Mouse (Mus musculus) ovary, adult 2 months (tissue): ENCODE measurements around the gene Acin1. TPM values are rescaled to one million over a fixed set of nuclear protein-coding genes. Genes with fewer than 3 reads are reported as not detected.

Experiments used
- polyA plus RNA-seq: library from polyadenylated mRNA; depleted of rRNA; stranded (reverse); fragments of >200 nt; gene quantifications from 2 replicates; pipeline ENCODE4 v1.2.3, GENCODE M21; 2012; rRNA removed

The Acin1 gene
- polyA plus RNA-seq: 165 and 172 TPM in 2 replicates

DNA sequence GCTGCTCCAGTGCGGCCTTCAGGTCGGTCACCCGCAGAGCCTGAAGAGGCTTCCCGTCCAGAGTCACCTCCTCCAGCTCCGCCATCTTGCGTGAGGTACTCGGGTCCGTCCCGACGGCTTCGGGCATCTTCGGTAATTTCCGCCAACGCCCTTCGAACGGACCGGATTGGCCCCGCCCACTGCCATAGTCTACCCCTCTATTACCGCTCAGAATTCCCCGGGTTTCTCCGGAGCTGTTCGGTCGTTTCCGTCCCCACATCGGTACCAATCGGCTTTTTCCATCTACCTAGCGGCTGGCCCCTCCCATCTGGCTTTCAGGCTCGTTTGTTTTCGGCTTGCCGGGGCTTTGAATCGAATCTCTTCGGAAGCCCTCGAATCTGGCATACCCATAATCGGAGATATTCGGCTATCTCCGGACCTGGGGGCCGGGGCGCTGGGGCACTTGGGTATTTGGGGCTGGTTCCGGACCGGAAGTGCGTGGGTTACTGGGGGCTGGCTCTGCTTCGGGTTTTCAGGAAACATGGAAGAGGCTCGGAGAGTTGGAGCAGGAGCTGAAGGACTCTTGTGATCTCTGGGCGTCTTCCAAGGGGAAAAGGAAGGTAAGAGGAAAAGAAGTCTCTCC lies at the start of gene Acin1:
TSS of gene Acin1 (minus strand) at position 410 of the 622 bp plus-strand sequence.

DNA sequence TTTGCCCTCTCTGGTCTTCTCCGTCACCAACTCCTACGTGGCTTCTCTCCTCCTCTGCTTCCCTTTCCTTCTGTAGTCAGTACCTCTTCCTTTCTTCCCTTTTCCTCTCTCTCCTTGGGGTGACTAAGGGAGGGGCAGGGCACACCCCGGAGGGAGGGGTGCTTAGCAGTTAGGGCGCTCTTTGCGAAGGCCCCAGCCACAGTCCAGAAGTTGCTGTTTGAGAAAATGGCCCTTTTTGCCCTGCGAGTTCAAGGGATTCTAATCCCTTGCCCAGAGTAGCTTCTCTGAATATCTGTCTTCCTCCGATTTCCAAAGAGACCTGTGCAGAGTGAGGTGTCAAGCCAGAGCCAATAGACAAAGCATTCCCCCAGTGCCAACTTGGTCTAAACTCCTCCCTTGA lies 25.3 kb upstream of the Acin1 start, which contains the start of gene Cebpe:
TSS of gene Cebpe (minus strand) at position 101 of the 400 bp plus-strand sequence.

DNA sequence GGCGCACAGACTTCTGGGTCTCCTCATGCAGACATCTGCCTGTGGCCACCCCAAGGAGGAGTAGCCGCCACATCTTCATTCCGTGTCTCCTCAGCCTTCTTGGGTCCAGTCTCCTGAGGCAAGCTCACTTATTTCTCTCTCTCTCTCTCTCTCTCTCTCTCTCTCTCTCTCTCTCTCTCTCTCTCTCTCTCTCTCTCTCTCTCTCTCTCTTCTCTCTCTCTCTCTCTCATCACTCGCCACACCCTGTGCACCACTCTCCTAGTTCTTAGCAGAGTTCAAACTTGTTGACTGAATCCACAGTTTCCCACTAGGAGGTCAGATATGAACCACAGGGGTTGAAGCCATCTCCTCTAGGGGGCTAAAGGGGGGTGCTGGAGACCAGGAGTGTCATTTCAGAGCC lies 12.0 kb upstream of the Acin1 start, which contains the start of gene Gm29776:
TSS of gene Gm29776 (minus strand) at position 101 of the 400 bp plus-strand sequence.

GRCm38 (mm10) chr14:54686063-54686521 lies 639 bp downstream of the Acin1 start, which contains the start of gene 1700123O20Rik:
1700123O20Rik (plus strand) TSS chr14:54686216.

DNA sequence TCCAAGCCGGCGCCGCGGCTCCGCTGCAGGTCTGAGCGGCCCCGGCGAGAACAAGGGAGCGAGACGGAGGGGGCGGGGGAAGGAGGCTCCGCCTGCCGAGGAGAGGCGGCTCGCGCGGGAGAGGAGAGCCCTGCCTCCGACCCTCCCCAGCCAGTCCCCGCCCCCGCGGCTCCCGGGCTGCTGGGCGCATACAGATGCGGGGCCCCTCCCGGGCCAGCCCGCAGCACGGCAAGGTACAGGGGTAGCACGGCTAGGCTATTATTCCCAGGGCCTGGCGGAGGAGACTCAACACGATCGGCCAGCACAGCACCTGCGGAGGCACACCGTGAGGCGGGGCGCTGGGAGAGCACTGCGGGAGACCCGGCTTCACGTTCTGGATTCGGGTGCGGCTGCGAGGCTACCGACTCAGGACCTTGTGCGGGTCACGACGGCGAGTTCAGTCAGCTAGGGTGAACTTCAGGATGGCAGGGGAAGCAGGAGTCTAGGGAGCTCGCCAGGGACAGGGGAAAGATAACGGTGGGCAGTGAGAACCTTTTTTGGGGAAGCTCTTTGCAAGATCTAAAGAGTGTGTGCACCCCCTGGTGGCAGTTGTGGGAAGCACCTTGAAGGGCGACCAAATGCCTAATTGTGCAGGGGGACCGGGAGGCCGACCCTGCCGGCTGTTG lies 45.3 kb downstream of the Acin1 start, which contains the start of gene Cdh24:
TSS of gene Cdh24 (minus strand) at position 60 of the 665 bp plus-strand sequence.

DNA sequence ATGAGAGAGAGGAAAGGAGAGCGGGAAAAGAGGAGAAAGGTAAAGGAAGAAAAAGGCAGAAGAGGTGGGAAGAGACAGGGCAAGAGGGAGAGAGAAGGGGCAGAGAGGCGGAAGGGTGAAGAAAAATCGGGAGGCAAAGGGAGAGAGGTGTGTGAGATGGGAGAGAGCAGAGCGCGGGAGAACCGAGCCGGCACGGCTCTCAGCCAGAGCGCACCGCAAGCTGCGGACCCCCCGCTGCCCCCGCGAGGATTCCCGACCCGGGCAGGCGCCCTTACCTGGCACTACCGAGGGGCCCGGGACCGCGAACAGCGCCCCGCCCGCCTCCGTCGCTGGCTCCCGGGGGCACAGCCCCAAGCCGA lies 45.8 kb downstream of the Acin1 start, which contains the start of gene Gm17606:
TSS of gene Gm17606 (plus strand) at position 7 of the 359 bp plus-strand sequence.

DNA sequence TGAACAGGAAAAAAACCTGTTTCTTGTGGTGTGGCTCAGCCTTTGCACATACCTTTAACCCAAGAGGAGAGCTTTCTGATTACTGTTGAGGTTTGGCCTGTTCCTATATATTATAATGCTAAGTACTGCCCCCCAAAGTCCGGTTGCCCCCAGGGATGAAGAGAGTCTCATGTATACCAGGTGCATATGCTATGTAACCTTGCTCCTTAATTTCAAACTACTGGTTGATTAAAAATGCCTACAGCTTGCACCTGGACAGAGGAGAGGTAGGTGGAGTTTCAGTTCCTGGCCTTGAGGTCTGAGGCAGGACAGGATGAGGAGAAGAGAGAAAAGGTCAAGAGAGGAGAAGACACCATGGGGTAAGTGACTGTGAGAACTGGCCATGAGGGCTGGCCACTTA lies 65.6 kb downstream of the Acin1 start, which contains the start of gene Psmb11:
TSS of gene Psmb11 (plus strand) at position 301 of the 400 bp plus-strand sequence.

GRCm38 (mm10) chr14:54617897-54618365 lies 68.8 kb downstream of the Acin1 start, which contains the start of gene Psmb5:
Psmb5 (minus strand) TSS chr14:54618022.

DNA sequence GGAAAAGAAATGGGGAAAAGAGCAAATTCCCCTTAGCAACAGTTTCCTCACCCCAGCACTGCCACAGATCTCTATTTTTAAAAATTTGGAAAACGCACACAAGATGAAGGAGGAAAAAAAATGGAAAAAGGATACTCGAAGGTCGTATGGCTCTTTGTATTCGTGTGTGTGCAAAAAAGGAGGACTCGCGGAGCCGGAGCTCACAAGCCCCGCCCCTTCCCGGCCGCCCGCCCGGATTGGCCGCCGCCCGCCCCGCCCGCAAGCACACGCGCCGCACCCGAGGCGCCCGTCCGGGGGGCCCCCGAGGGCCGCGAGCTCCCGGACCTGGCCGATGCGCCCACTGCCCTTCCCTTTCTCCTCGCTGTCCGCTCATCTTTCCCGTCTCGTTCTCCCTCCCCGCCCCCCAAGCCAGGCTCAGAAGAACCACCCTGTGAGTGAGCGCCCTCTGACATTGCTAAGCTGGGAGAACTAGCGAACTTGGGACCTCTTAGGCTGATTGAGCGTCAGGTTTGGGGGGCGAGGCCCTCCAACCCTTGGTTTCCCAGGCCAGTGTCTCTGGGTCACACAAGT lies 80.9 kb downstream of the Acin1 start, which contains the start of gene 4931414P19Rik:
TSS of gene 4931414P19Rik (minus strand) at position 242 of the 570 bp plus-strand sequence.

Other genes with a start within 250 kb of the Acin1 start
- 183 and 195 TPM in 2 replicates for gene Lrp10, start 222.8 kb downstream of the Acin1 start, polyA plus RNA-seq
- 5.3 and 7.4 TPM in 2 replicates for gene Rem2, start 210.8 kb downstream of the Acin1 start, polyA plus RNA-seq
- gene Prmt5, start 169.4 kb downstream of the Acin1 start, polyA plus RNA-seq: 26.2 and 38.4 TPM in 2 replicates
- gene Haus4, start 132.3 kb downstream of the Acin1 start, polyA plus RNA-seq: 18.1 and 26.5 TPM in 2 replicates
- gene Ajuba, start 109.4 kb downstream of the Acin1 start, polyA plus RNA-seq: 36.7 and 50.0 TPM in 2 replicates
- gene 4931414P19Rik, start 80.9 kb downstream of the Acin1 start, polyA plus RNA-seq: 6.8 and 9.0 TPM in 2 replicates
- 210 and 317 TPM in 2 replicates for gene Psmb5, start 68.9 kb downstream of the Acin1 start, polyA plus RNA-seq
- 0.20 and 0.33 TPM in 2 replicates for gene Psmb11, start 65.5 kb downstream of the Acin1 start, polyA plus RNA-seq
- gene Gm17606, start 46.0 kb downstream of the Acin1 start, polyA plus RNA-seq: not detected in 2 replicates
- 16.8 and 16.9 TPM in 2 replicates for gene Cdh24, start 45.6 kb downstream of the Acin1 start, polyA plus RNA-seq
- 72.7 and 96.5 TPM in 2 replicates for gene 1700123O20Rik, start 715 bp downstream of the Acin1 start, polyA plus RNA-seq
- gene Gm29776, start 11.9 kb upstream of the Acin1 start, polyA plus RNA-seq: 0.26 and 0.71 TPM in 2 replicates
- 2.2 and 2.5 TPM in 2 replicates for gene Cebpe, start 25.2 kb upstream of the Acin1 start, polyA plus RNA-seq
- 70.9 and 104 TPM in 2 replicates for gene Slc7a8, start 95.0 kb upstream of the Acin1 start, polyA plus RNA-seq
- gene Rnf212b, start 127.2 kb upstream of the Acin1 start, polyA plus RNA-seq: 0.19 and 0.30 TPM in 2 replicates
- gene Homez, start 184.0 kb upstream of the Acin1 start, polyA plus RNA-seq: 6.3 and 8.0 TPM in 2 replicates
- gene Ppp1r3e, start 190.6 kb upstream of the Acin1 start, polyA plus RNA-seq: 34.3 and 54.4 TPM in 2 replicates
- gene Bcl2l2, start 196.4 kb upstream of the Acin1 start, polyA plus RNA-seq: 48.5 and 61.4 TPM in 2 replicates
- 14.1 and 17.9 TPM in 2 replicates for gene Gm20521, start 196.5 kb upstream of the Acin1 start, polyA plus RNA-seq
- gene Pabpn1, start 205.6 kb upstream of the Acin1 start, polyA plus RNA-seq: 120 and 167 TPM in 2 replicates
- 262 and 375 TPM in 2 replicates for gene Slc22a17, start 226.2 kb upstream of the Acin1 start, polyA plus RNA-seq
- 66.5 and 92.1 TPM in 2 replicates for gene Efs, start 239.2 kb upstream of the Acin1 start, polyA plus RNA-seq
- gene Il25, start 245.8 kb upstream of the Acin1 start, polyA plus RNA-seq: 0.97 and 1.7 TPM in 2 replicates
- gene Cmtm5, start 249.3 kb upstream of the Acin1 start, polyA plus RNA-seq: 2.8 and 5.0 TPM in 2 replicates